Mouse (Mus musculus): ENCODE measurements around the gene Uchl4.

The Uchl4 gene

GRCm38 (mm10) chr9:64234768-64235435 is at the start of gene Uchl4:
Gene Uchl4 (plus strand): TSS chr9:64235201.
- POLR2A ChIA-PET = interaction anchor here in 3 of 4 experiments (1.0 to 4.4 kb wide), 18 partner anchors 10 to 109 kb away, joined by 3 to 35 read pairs (median 4); partner anchors contain the start of genes Snapc5 (in 2 of the 3), Map2k1 (in 1 of the 3) and Tipin (in 1 of the 3)

GRCm38 (mm10) chr9:64193879-64194278 is 41.1 kb upstream of the Uchl4 start:
- ChIA-PET CTCF (interaction anchor here in 1 of 4 experiments (0.6 kb wide), 1 partner anchor 1142 kb away, joined by 3 read pairs; no protein-coding TSS in a partner anchor), POLR2A (interaction anchor here in 2 of 4 experiments (0.7 to 6.0 kb wide), 15 partner anchors 9 to 88 kb away, joined by 3 to 93 read pairs (median 6); partner anchors contain the start of genes Snapc5 (in 2 of the 2), Tipin (in 2 of the 2), Zwilch (in 2 of the 2) and Rpl4 (in 1 of the 2))

More at GRCm38 (mm10) chr9:64234768-64235435, at the start of gene Uchl4:
- CTCF ChIA-PET = interaction anchor here in 2 of 4 experiments (0.5 to 2.1 kb wide), 3 partner anchors 19 to 115 kb away, joined by 3 to 5 read pairs (median 3); partner anchors contain the start of gene Snapc5 (in 1 of the 2)

GRCm38 (mm10) chr9:64195554-64195953 is 39.4 kb upstream of the Uchl4 start:
- CTCF ChIA-PET = interaction anchor here in 1 of 4 experiments (1.0 kb wide), 1 partner anchor 17 kb away, joined by 4 read pairs; the partner anchor contains the start of gene Snapc5

GRCm38 (mm10) chr9:64197524-64197923 is 37.5 kb upstream of the Uchl4 start:
- POLR2A ChIA-PET = interaction anchor here (0.7 to 6.0 kb wide), 42 partner anchors 10 to 743 kb away, joined by 3 to 93 read pairs (median 6); partner anchors contain the start of genes Snapc5 (in 4 of the 4), Rpl4 (in 2 of the 4), Tipin (in 2 of the 4) and Zwilch (in 2 of the 4)
- CTCF ChIA-PET = interaction anchor here in 2 of 4 experiments (0.6 to 2.1 kb wide), 5 partner anchors 14 to 288 kb away, joined by 3 to 13 read pairs (median 4); partner anchors contain the start of gene Snapc5 (in 1 of the 2)

More at GRCm38 (mm10) chr9:64195554-64195953, 39.4 kb upstream of the Uchl4 start:
- POLR2A ChIA-PET = interaction anchor here (0.6 to 6.0 kb wide), 23 partner anchors 11 to 225 kb away, joined by 3 to 93 read pairs (median 5); partner anchors contain the start of genes Snapc5 (in 4 of the 4), Rpl4 (in 3 of the 4), Zwilch (in 2 of the 4) and Map2k1 (in 1 of the 4)

- ChIA-PET CTCF (interaction anchor here in 1 of 4 experiments (0.7 to 2.1 kb wide), 4 partner anchors 19 to 289 kb away, joined by 3 to 5 read pairs (median 4); partner anchors contain the start of gene Snapc5), POLR2A (interaction anchor here (0.7 to 6.0 kb wide), 45 partner anchors 9 to 742 kb away, joined by 3 to 93 read pairs (median 6); partner anchors contain the start of genes Snapc5 (in 4 of the 4), Rpl4 (in 2 of the 4), Tipin (in 2 of the 4) and Zwilch (in 2 of the 4))
These were observed 36.8 kb upstream of the Uchl4 start for GRCm38 (mm10) chr9:64198068-64198762.

- POLR2A ChIA-PET = interaction anchor here (0.7 to 6.0 kb wide), 39 partner anchors 8 to 742 kb away, joined by 3 to 93 read pairs (median 8); partner anchors contain the start of genes Snapc5 (in 4 of the 4), Rpl4 (in 2 of the 4), Tipin (in 2 of the 4) and Zwilch (in 2 of the 4)
- CTCF ChIA-PET = interaction anchor here in 1 of 4 experiments (1.1 to 2.1 kb wide), 2 partner anchors 20 to 68 kb away, joined by 3 to 5 read pairs; partner anchors contain the start of gene Snapc5
These were observed 36.1 kb upstream of the Uchl4 start for GRCm38 (mm10) chr9:64198763-64199418.

- ChIA-PET POLR2A (interaction anchor here (0.7 to 4.7 kb wide), 23 partner anchors 8 to 81 kb away, joined by 3 to 41 read pairs (median 5); partner anchors contain the start of genes Snapc5 (in 3 of the 4), Rpl4 (in 1 of the 4) and Tipin (in 1 of the 4)), CTCF (interaction anchor here in 2 of 4 experiments (0.6 kb wide), 2 partner anchors 33 to 154 kb away, joined by 3 to 5 read pairs; no protein-coding TSS in a partner anchor)
These were observed 35.1 kb upstream of the Uchl4 start for GRCm38 (mm10) chr9:64199897-64200296.

GRCm38 (mm10) chr9:64202331-64202730 is 32.7 kb upstream of the Uchl4 start:
- ChIA-PET CTCF (interaction anchor here (0.6 to 2.7 kb wide), 4 partner anchors 23 to 64 kb away, joined by 3 to 9 read pairs (median 7); partner anchors contain the start of gene Snapc5 (in 2 of the 4)), POLR2A (interaction anchor here (0.6 to 4.7 kb wide), 28 partner anchors 10 to 821 kb away, joined by 3 to 41 read pairs (median 4); partner anchors contain the start of genes Snapc5 (in 3 of the 4), Map2k1 (in 1 of the 4), Rpl4 (in 1 of the 4) and Tipin (in 1 of the 4))

GRCm38 (mm10) chr9:64202866-64203265 is 32.1 kb upstream of the Uchl4 start:
- ChIA-PET CTCF (interaction anchor here in 2 of 4 experiments (1.3 to 2.7 kb wide), 2 partner anchors 23 to 24 kb away, joined by 3 to 9 read pairs; partner anchors contain the start of gene Snapc5 (in 2 of the 2)), POLR2A (interaction anchor here (0.8 to 4.7 kb wide), 25 partner anchors 8 to 820 kb away, joined by 3 to 41 read pairs (median 4); partner anchors contain the start of genes Snapc5 (in 3 of the 4), Map2k1 (in 1 of the 4), Rpl4 (in 1 of the 4) and Tipin (in 1 of the 4))

- CTCF ChIA-PET = interaction anchor here in 2 of 4 experiments (0.9 to 1.8 kb wide), 3 partner anchors 28 to 66 kb away, joined by 3 to 4 read pairs (median 4); partner anchors contain the start of gene Snapc5 (in 1 of the 2)
- POLR2A ChIA-PET = interaction anchor here in 3 of 4 experiments (0.5 to 6.8 kb wide), 36 partner anchors 8 to 188 kb away, joined by 3 to 50 read pairs (median 6); partner anchors contain the start of genes Snapc5 (in 3 of the 3), Map2k1 (in 1 of the 3), Rpl4 (in 1 of the 3) and Tipin (in 1 of the 3)
These were observed 27.4 kb upstream of the Uchl4 start for GRCm38 (mm10) chr9:64207509-64208084.

- CTCF ChIA-PET = interaction anchor here in 2 of 4 experiments (0.6 to 1.7 kb wide), 3 partner anchors 39 to 63 kb away, joined by 3 to 4 read pairs (median 3); partner anchors contain the start of gene Map2k1 (in 1 of the 2)
- POLR2A ChIA-PET = interaction anchor here in 3 of 4 experiments (0.5 to 5.1 kb wide), 31 partner anchors 8 to 95 kb away, joined by 3 to 32 read pairs (median 4); partner anchors contain the start of genes Snapc5 (in 2 of the 3), Tipin (in 2 of the 3), Map2k1 (in 1 of the 3) and Rpl4 (in 1 of the 3)
These were observed 20.5 kb upstream of the Uchl4 start for GRCm38 (mm10) chr9:64214452-64214851.

GRCm38 (mm10) chr9:64216090-64216489 is 18.9 kb upstream of the Uchl4 start:
- ChIA-PET POLR2A (interaction anchor here in 2 of 4 experiments (0.9 to 5.1 kb wide), 12 partner anchors 8 to 66 kb away, joined by 3 to 32 read pairs (median 7); partner anchors contain the start of genes Snapc5 (in 1 of the 2), Tipin (in 1 of the 2) and Zwilch (in 1 of the 2)), CTCF (no interaction called here)

- ChIA-PET POLR2A (interaction anchor here in 2 of 4 experiments (1.1 to 3.6 kb wide), 8 partner anchors 9 to 65 kb away, joined by 3 to 23 read pairs (median 7); partner anchors contain the start of genes Snapc5 (in 1 of the 2) and Tipin (in 1 of the 2)), CTCF (no interaction called here)
These were observed 18.4 kb upstream of the Uchl4 start for GRCm38 (mm10) chr9:64216641-64217040.

- ChIA-PET CTCF (no interaction called here), POLR2A (interaction anchor here in 3 of 4 experiments (0.6 to 3.6 kb wide), 11 partner anchors 10 to 791 kb away, joined by 3 to 23 read pairs (median 4); partner anchors contain the start of genes Snapc5 (in 1 of the 3) and Tipin (in 1 of the 3))
These were observed 17.1 kb upstream of the Uchl4 start for GRCm38 (mm10) chr9:64217887-64218286.

- POLR2A ChIA-PET = interaction anchor here in 3 of 4 experiments (0.6 to 5.2 kb wide), 24 partner anchors 11 to 53 kb away, joined by 3 to 23 read pairs (median 4); partner anchors contain the start of genes Snapc5 (in 3 of the 3) and Map2k1 (in 1 of the 3)
These were observed 15.7 kb upstream of the Uchl4 start for GRCm38 (mm10) chr9:64219305-64219704.

More at GRCm38 (mm10) chr9:64219305-64219704, 15.7 kb upstream of the Uchl4 start:
- CTCF ChIA-PET = interaction anchor here (0.5 to 2.0 kb wide), 9 partner anchors 13 to 142 kb away, joined by 3 to 5 read pairs (median 4); partner anchors contain the start of gene Snapc5 (in 1 of the 4)

Measured in embryonic stem cell, embryonic (primary cell).